Mouse (Mus musculus) right cerebral cortex, postnatal 4 days (tissue): ENCODE data around the gene Cldn13.
"Not testable (repeated sequence)": the region's sequence is repeated elsewhere in the genome, so short reads cannot be mapped to it uniquely, and the experiment has no call there.

Experiments
- DNase-seq: peaks from one replicate; pipeline ENCODE4 v3.0.0-alpha.2; 2022

Gene Cldn13

GRCm38 (mm10) chr5:134915311-134915710 lies at the start of gene Cldn13:
Cldn13 (minus strand) TSS chr5:134915526.
- no peak for DNase-seq

- not testable (repeated sequence) for DNase-seq
Measured at GRCm38 (mm10) chr5:134964655-134965054, 49.3 kb upstream of the Cldn13 start.

- DNase-seq: no peak
Measured at GRCm38 (mm10) chr5:134963546-134963945, 48.2 kb upstream of the Cldn13 start.

GRCm38 (mm10) chr5:134961519-134961918 lies 46.2 kb upstream of the Cldn13 start:
- no peak for DNase-seq

- DNase-seq: no peak
Measured at GRCm38 (mm10) chr5:134960430-134960829, 45.1 kb upstream of the Cldn13 start.

GRCm38 (mm10) chr5:134959114-134959513 lies 43.8 kb upstream of the Cldn13 start:
- DNase-seq: no peak

- no peak for DNase-seq
Measured at GRCm38 (mm10) chr5:134955491-134955890, 40.2 kb upstream of the Cldn13 start.

GRCm38 (mm10) chr5:134951053-134951884 lies 35.9 kb upstream of the Cldn13 start:
- no peak for DNase-seq

- no peak for DNase-seq
Measured at GRCm38 (mm10) chr5:134948085-134948439, 32.7 kb upstream of the Cldn13 start.

- DNase-seq: no peak
Measured at GRCm38 (mm10) chr5:134947420-134948084, 32.2 kb upstream of the Cldn13 start.

- no peak for DNase-seq
Measured at GRCm38 (mm10) chr5:134946857-134947255, 31.5 kb upstream of the Cldn13 start, which contains the start of gene Cldn4. Cldn4 (minus strand) TSS chr5:134946934.

GRCm38 (mm10) chr5:134946063-134946856 lies 30.9 kb upstream of the Cldn13 start:
- DNase-seq: no peak

GRCm38 (mm10) chr5:134945266-134945959 lies 30.1 kb upstream of the Cldn13 start:
- no peak for DNase-seq

- DNase-seq: no peak
Measured at GRCm38 (mm10) chr5:134944179-134944578, 28.9 kb upstream of the Cldn13 start.

- DNase-seq: no peak
Measured at GRCm38 (mm10) chr5:134942740-134943139, 27.4 kb upstream of the Cldn13 start.

GRCm38 (mm10) chr5:134941472-134942209 lies 26.3 kb upstream of the Cldn13 start:
- DNase-seq: no peak

- not testable (repeated sequence) for DNase-seq
Measured at GRCm38 (mm10) chr5:134939554-134939953, 24.2 kb upstream of the Cldn13 start.

- DNase-seq: no peak
Measured at GRCm38 (mm10) chr5:134939069-134939468, 23.7 kb upstream of the Cldn13 start.

GRCm38 (mm10) chr5:134936626-134937185 lies 21.4 kb upstream of the Cldn13 start:
- DNase-seq: no peak

GRCm38 (mm10) chr5:134936051-134936450 lies 20.7 kb upstream of the Cldn13 start:
- no peak for DNase-seq

- DNase-seq: no peak
Measured at GRCm38 (mm10) chr5:134934666-134935065, 19.3 kb upstream of the Cldn13 start.

- not testable (repeated sequence) for DNase-seq
Measured at GRCm38 (mm10) chr5:134933686-134934085, 18.4 kb upstream of the Cldn13 start.
